Mouse (Mus musculus): ENCODE measurements at regions not wholly inside any gene's neighbourhood (a gene's known extent, or its start where the extent isn't known, plus 50 kb on each side); places are given as distances from the start of the nearest gene placed in this dataset.

DNA sequence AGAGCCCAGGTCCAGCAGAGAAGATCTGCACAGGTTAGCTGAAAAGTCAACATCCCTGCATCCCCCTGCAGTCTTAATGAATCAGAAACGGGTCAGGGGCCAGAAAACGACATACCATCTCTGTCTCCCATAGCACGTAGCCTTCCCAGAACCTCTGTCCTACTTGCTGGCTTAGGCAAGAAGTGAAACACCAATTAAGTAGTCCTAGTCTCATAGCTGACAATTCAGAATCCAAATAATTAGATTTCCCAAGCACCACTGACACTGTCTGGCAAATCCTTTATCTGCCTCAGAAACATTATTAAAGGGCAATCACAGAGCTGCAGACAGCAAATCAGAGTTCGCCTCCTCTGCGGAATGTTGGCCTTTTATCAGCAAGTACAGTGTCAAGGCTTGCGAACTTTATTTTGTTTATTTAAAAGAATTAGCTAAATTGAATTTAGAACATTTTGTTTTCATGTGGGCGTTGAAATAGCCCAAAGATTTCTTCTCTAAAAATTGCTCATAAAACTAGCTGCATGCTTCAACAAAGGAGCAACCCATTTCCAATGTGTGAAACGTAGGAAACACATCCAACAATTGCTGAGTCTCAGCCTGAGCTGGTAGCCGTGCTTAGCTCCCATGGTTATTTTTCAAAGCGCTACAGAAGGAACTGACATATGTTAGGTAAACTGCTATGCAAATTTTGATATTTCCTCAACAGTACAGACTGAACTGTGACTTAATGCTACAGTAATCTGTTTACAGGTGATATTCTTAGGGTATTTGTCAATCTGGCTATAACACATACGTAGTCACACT is 411.2 kb downstream of the Ipo11 start:
- no peak for TF ChIP-seq CTCF (IDR thresholded peaks at IDR 0.05; ENCODE audit: borderline replicate concordance, extremely low read depth, insufficient read depth, insufficient read length)
- no peak for TF ChIP-seq POLR2A (IDR thresholded peaks at IDR 0.05; ENCODE audit: borderline replicate concordance, extremely low read depth, insufficient read depth, insufficient read length, poor library complexity, severe bottlenecking)

All from brain, embryonic 14.5 days (tissue).